Mouse (Mus musculus) spleen, adult 2 months (tissue): Measurements from ENCODE around the gene Chaf1a. TPM values are rescaled to one million over a fixed set of nuclear protein-coding genes. Genes with fewer than 3 reads are reported as not detected.

Source experiments
- DNase-seq, 2 experiments: peaks; one replicate each; pipeline versions ENCODE4 v3.0.0 to v3.0.0-alpha.2; 2012 to 2021; ENCODE audit warnings: low spot score in 2 of 2, low read depth in 1 of 2
- H3K27ac ChIP-seq: fragments of 200-500 bp; 2 replicates; pipeline ENCODE4 v1.5.1; 2012; ENCODE audit warnings: low read length, inconsistent platforms; ENCODE audit not compliant: insufficient read depth
- H3K27me3 ChIP-seq: fragments of 200-500 bp; 2 replicates; pipeline ENCODE4 v1.6.1; 2012; ENCODE audit warnings: mild to moderate bottlenecking, moderate library complexity, low read length, inconsistent platforms; ENCODE audit not compliant: control insufficient read depth, insufficient read depth
- H3K36me3 ChIP-seq: fragments of 200-500 bp; 2 replicates; pipeline ENCODE4 v1.6.1; 2012; ENCODE audit warnings: mild to moderate bottlenecking, low read length, inconsistent platforms; ENCODE audit not compliant: control insufficient read depth, insufficient read depth
- H3K4me1 ChIP-seq: fragments of 200-500 bp; 2 replicates; pipeline ENCODE4 v1.6.1; 2011; ENCODE audit warnings: inconsistent platforms; ENCODE audit not compliant: control insufficient read depth, insufficient read depth, insufficient read length
- H3K4me3 ChIP-seq: fragments of 200-500 bp; 2 replicates; pipeline ENCODE4 v1.5.1; 2011; ENCODE audit warnings: mild to moderate bottlenecking, inconsistent platforms; ENCODE audit not compliant: insufficient read depth, insufficient read length; ENCODE audit errors: extremely low read depth
- CTCF ChIP-seq: fragments of 200-500 bp; IDR thresholded peaks from 2 replicates; pipeline ENCODE4 v1.5.1; 2011; ENCODE audit warnings: mild to moderate bottlenecking, inconsistent platforms; ENCODE audit not compliant: insufficient read depth, insufficient read length, insufficient replicate concordance; ENCODE audit errors: extremely low read depth
- POLR2A ChIP-seq: fragments of 200-500 bp; IDR thresholded peaks from 2 replicates; pipeline ENCODE4 v1.6.1; 2011; ENCODE audit warnings: low read depth, low read length, inconsistent platforms
- WGBS: fragments of 180-500 bp; shearing (Covaris S2); methylation state at CpG from one replicate; pipeline ENCODE4 v1.1.7; 2018; 5-methylcytosine and 5-hydroxymethylcytosine counted together
- polyA plus RNA-seq: library from polyadenylated mRNA; depleted of rRNA; stranded (reverse); fragments of >200 nt; gene quantifications from 2 replicates; pipeline ENCODE4 v1.2.3, GENCODE M21; 2012; rRNA removed

Gene Chaf1a
- polyA plus RNA-seq, 1 experiment: 2.8 TPM

- 78% methylated on average over 10 of the region's 10 CpGs for WGBS
- H3K27me3 ChIP-seq: peaks cover 13% of the 10 kb centered on the region
Measured at GRCm38 (mm10) chr17:56116193-56116592, 76.0 kb downstream of the Chaf1a start.

DNA sequence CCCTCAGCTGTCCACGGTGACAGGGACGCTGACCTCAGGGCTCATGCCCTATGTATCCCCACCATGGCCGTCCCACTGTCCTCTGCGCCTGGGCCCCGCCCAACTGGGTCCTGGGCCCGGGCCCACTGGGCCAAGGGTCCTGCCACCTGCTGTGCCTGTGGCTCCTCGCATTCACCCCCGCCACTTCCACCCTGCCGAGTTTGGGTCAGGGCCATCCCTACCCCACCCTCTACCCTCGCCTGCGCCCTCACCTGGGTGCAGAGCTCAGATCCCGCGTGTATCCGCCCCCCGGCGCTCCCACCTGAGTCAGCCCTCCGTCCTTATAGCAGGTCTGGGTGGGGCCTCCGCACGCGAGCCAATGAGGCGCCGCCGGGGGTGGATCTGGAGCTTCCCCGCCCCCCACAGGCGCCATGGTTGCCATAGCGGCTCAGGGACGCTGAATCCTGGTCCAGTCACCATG, 77.0 kb downstream of the Chaf1a start, which contains the start of gene Plin5:
Gene Plin5, minus strand, starts transcription at position 346 of the 460 bp plus-strand sequence.
- Histone ChIP-seq H3K36me3 (no peaks in the 10 kb centered on the region), H3K4me1 (peaks cover 4% of the 10 kb centered on the region; the same call in 1 of the 2 replicates), H3K27me3 (peaks cover 13% of the 10 kb centered on the region), H3K4me3 (no peak within 1 kb of the TSS), H3K27ac (no peak within 1 kb of the TSS)
- DNase-seq: no peak
- TF ChIP-seq POLR2A (no peak), CTCF (no peak)
- WGBS: 4% methylated on average over 27 of the region's 27 CpGs

More at GRCm38 (mm10) chr17:56116193-56116592, 76.0 kb downstream of the Chaf1a start:
- peaks cover 4% of the 10 kb centered on the region; the same call in 1 of the 2 replicates for H3K4me1 ChIP-seq
- DNase-seq: no peak
- H3K36me3 ChIP-seq: no peaks in the 10 kb centered on the region
- H3K4me3 ChIP-seq: no peak overlapping the region
- H3K27ac ChIP-seq: no peak overlapping the region
- no peak for TF ChIP-seq CTCF
- TF ChIP-seq POLR2A: no peak

GRCm38 (mm10) chr17:56119431-56119830, 79.2 kb downstream of the Chaf1a start:
- WGBS: 33% methylated on average over 12 of the region's 12 CpGs
- Histone ChIP-seq H3K4me3 (no peak overlapping the region), H3K27me3 (peaks cover 17% of the 10 kb centered on the region), H3K36me3 (no peaks in the 10 kb centered on the region), H3K27ac (no peak overlapping the region), H3K4me1 (peaks cover 4% of the 10 kb centered on the region; the same call in 1 of the 2 replicates)
- no peak for DNase-seq
- TF ChIP-seq POLR2A: no peak
- TF ChIP-seq CTCF: no peak

DNA sequence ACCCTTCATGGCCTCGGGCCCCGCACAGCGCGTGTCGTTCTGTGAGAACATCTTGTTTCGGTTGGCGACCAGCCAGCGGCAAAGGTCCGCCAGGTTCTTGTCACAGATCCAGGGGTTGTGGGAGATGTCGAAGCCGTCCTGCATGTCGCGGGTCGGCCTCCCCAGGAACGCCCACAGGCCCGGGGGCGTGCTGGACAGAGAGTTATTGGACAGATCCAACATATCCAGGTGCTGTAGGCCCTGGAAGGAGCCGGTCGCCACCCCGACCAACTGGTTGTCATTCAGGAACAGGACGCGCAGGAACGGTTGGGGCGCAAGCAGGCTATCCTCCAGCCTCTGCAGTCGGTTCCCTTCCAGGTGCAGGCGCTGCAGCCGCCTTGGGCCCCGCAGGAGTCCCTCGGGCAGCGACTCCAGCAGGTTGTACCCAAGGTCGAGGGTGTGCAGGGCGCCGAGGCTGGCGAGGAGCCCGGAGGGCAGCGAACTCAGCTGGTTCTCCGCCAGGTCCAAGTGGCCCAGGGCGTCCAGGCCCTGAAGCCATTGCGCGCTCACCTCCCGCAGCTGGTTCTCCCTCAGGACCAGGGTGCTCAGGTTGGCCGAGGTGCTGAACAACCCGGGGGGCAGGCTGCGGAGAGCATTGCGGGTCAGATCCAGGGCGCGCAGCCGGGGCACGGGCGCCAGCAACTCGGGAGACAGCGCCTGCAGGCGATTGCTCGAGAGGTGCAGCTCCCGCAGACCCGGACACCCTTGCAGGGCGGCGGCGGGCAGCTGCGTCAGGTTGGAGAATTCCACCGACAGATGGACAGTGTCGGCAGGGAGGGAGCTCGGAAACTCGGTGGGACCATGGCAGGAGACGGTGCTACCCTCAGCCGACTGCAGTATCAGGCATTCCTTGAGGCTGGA, 80.0 kb downstream of the Chaf1a start:
- no peak overlapping the region; the same call in 1 of the 2 replicates for H3K4me3 ChIP-seq
- peaks cover 17% of the 10 kb centered on the region for H3K27me3 ChIP-seq
- DNase-seq: no peak
- TF ChIP-seq CTCF (no peak), POLR2A (no peak)
- WGBS: 9% methylated on average over 66 of the region's 66 CpGs
- no peaks in the 10 kb centered on the region for H3K36me3 ChIP-seq
- H3K27ac ChIP-seq: peak overlapping the region; percentile 1; the same call in 1 of the 2 replicates
- H3K4me1 ChIP-seq: peaks cover 4% of the 10 kb centered on the region; the same call in 1 of the 2 replicates

DNA sequence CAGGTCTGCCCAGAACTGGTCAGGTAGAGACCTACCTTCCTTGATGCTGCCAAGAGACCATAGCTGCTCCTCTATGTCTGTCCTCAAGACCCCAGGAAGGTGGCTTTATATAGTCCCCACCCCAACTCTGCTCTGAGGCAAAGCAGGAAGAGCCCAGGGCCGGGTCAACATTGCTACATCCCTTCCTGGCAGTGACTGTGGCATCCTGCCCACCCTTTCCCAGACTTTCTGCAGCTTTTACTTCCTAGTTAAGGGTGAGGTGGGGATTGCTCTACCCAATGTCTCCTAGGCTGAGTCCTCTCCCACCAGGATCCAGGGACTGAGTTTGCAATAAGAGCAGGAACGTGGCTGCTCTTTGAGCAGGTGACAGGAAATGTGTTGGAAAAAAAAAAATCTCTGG, 81.6 kb downstream of the Chaf1a start, which contains the start of gene Lrg1:
Gene Lrg1, minus strand, starts transcription at position 176 of the 400 bp plus-strand sequence.
- Histone ChIP-seq H3K36me3 (no peaks in the 10 kb centered on the region), H3K27me3 (peaks cover 17% of the 10 kb centered on the region), H3K4me1 (peaks cover 4% of the 10 kb centered on the region; the same call in 1 of the 2 replicates), H3K27ac (peak within 1 kb of the TSS; percentile 52), H3K4me3 (no peak within 1 kb of the TSS)
- TF ChIP-seq CTCF (no peak), POLR2A (no peak)
- WGBS: 40% methylated on average over 2 of the region's 2 CpGs
- no peak for DNase-seq

Other genes with a start within 250 kb of the Chaf1a start
- gene Zfp119a, start 161.5 kb upstream of the Chaf1a start, polyA plus RNA-seq: 0.18 and 0.33 TPM in 2 replicates
- 0.88 and 0.96 TPM in 2 replicates for gene Zfp959, start 148.3 kb upstream of the Chaf1a start, polyA plus RNA-seq
- gene Zfp119b, start 90.9 kb upstream of the Chaf1a start, polyA plus RNA-seq: 0.25 and 0.27 TPM in 2 replicates
- gene Ebi3, start 87.8 kb upstream of the Chaf1a start, polyA plus RNA-seq: 36.3 and 44.8 TPM in 2 replicates
- gene Yju2, start 81.3 kb upstream of the Chaf1a start, polyA plus RNA-seq: 8.2 and 10.5 TPM in 2 replicates
- 1.9 and 2.2 TPM in 2 replicates for gene Shd, start 70.0 kb upstream of the Chaf1a start, polyA plus RNA-seq
- gene Fsd1, start 53.9 kb upstream of the Chaf1a start, polyA plus RNA-seq: 0.06 and 0.07 TPM in 2 replicates
- 9.1 and 12.0 TPM in 2 replicates for gene Stap2, start 34.9 kb upstream of the Chaf1a start, polyA plus RNA-seq
- 76.7 and 135 TPM in 2 replicates for gene Mpnd, start 34.7 kb upstream of the Chaf1a start, polyA plus RNA-seq
- gene Sh3gl1, start 3.8 kb upstream of the Chaf1a start, polyA plus RNA-seq: 72.3 and 80.8 TPM in 2 replicates
- gene Ubxn6, start 34.6 kb downstream of the Chaf1a start, polyA plus RNA-seq: 45.3 and 56.4 TPM in 2 replicates
- gene Hdgfl2, start 39.2 kb downstream of the Chaf1a start, polyA plus RNA-seq: 42.3 and 52.3 TPM in 2 replicates
- gene Plin4, start 69.4 kb downstream of the Chaf1a start, polyA plus RNA-seq: 2.3 and 3.0 TPM in 2 replicates
- 0.30 and 0.36 TPM in 2 replicates for gene Plin5, start 77.2 kb downstream of the Chaf1a start, polyA plus RNA-seq
- gene Lrg1, start 81.6 kb downstream of the Chaf1a start, polyA plus RNA-seq: 56.0 and 79.2 TPM in 2 replicates
- gene Sema6b, start 99.9 kb downstream of the Chaf1a start, polyA plus RNA-seq: 9.1 and 11.8 TPM in 2 replicates
- gene Tnfaip8l1, start 122.0 kb downstream of the Chaf1a start, polyA plus RNA-seq: 6.6 and 7.3 TPM in 2 replicates
- 27.5 and 36.4 TPM in 2 replicates for gene Mydgf, start 143.5 kb downstream of the Chaf1a start, polyA plus RNA-seq
- 34.4 and 46.4 TPM in 2 replicates for gene Dpp9, start 178.5 kb downstream of the Chaf1a start, polyA plus RNA-seq
- 21.1 and 29.0 TPM in 2 replicates for gene Fem1a, start 216.4 kb downstream of the Chaf1a start, polyA plus RNA-seq
- 20.5 and 21.6 TPM in 2 replicates for gene Ticam1, start 236.3 kb downstream of the Chaf1a start, polyA plus RNA-seq